Mouse (Mus musculus) right cerebral cortex, postnatal 14 days (tissue): ENCODE results near the gene Gja10.

Experiments
- DNase-seq: peaks from one replicate; pipeline ENCODE4 v3.0.0; 2022

Gene Gja10

DNA sequence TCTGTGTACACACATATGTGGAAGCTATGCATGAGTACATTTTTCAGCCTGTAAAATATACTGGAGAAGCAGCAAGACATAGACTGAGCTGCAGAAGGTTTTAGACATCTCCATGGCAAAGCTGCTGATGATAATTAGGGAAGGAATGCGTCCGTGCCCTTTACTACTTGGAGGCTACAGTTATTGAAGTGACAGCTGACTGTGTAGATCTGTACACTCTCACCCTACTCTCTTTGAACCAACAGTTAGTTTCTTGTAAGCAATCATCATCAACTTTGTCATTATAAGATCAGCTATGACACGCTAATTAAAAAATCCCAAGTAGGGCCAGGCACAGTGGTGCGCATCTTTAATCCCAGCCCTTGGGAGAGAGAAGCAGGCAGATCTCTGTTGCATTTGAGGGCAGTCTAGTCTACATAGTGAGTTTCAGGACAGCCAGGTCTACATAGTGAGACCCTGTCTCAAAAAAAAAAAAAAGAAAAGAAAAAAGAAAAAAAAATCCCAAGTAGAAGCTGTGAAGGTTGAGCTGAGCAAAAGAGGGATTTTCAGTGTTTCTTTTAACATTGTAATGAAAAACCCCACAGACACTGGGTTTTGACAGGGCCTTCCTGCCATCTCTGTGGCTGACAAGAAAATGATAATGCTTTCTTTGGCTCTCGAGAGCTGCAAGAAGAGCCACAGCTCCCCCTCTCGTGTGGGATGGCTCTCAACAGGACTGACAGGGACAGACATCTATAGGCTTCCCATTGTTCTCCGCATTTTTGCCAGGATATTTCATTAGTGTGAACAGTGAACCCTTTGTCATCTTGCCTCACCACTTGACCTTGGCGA, 41.6 kb downstream of the Gja10 start:
- no peak for DNase-seq

DNA sequence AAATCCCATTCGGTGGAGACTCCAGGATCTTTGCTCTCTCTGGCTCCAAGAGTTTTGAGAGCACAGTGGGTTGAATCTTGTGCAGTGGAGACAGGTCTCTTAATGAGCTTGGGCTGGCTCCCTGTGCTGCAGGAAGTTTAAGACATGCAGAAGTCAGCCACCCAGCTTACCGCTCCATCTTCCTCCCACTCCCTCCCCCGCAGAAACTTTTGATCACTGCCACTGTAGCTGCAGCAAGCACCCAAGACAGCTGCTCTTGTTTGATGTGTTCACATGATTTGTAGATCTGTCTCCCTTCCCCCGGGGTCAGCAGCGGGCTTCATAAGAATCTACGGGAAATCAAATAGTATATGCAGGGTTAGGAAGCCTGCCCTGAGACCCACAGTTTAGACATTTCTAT, 42.3 kb downstream of the Gja10 start:
- DNase-seq, result no peak

DNA sequence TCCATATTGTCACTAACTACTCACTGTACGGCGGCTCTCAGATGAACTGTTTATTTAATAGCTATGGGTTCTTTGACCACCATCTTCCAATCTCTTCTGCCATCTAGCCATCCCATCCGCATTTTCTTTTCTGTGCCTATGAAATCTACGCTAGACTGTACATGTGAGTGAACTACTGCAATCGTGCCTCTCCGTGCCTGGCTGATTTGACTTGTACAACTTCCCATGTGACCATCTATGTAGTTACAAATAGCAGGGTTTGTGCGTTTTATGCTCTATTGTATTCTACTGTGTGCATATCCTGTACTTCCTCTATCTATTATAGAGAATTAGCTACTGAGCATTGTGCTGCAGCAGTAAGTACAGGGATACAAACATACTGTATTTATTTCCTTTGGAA, 47.1 kb downstream of the Gja10 start:
- DNase-seq, result no peak

DNA sequence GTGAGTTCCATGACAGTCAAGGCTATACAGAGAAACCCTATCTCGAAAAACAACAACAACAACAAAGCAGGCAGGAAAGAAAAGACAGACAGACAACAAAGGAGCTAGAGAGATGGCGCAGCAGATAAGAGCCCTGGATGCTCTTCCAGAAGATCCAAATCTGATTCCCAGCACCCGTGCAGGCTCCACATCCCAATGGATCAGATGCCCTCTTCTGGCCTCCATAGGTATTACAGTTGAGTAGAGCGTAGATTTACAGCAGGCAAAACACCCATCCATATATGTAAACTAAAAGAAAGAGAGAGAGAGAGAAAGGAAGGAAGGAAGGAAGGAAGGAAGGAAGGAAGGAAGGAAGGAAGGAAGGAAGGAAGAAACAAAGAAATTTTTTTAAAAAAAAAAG, 51.2 kb downstream of the Gja10 start:
- no peak for DNase-seq

DNA sequence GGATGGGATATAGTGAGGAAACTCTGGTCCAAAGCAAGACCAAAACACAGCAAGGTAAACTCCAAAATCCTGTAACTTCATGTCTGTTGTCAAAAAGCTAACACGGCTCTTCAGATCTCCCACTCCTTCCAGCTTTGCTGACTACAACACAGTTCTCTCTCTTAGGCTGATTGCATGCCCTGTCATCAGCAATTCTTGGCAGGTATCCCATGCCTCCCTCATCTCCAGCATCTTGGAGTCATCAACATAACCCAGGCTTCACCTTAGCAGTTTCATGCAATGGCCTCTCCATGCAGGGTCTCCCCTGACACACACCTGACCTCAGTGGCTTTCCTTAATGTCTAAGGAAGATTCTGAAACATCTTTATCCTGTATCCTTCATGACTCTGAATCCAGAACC, 53.4 kb downstream of the Gja10 start:
- no peak for DNase-seq
